Mouse (Mus musculus): ENCODE results near the gene Drd1.

Drd1 gene

GRCm38 (mm10) chr13:54073491-54073890 is 18.0 kb upstream of the Drd1 start:
- peak; percentile 50 for DNase-seq (ENCODE audit: low read depth, low spot score)

- DNase-seq (ENCODE audit: low read depth, low spot score): peak; percentile 5
These were observed 17.6 kb upstream of the Drd1 start for GRCm38 (mm10) chr13:54073066-54073465.

- DNase-seq (ENCODE audit: low read depth, low spot score): peak; percentile 15
These were observed 17.1 kb upstream of the Drd1 start for GRCm38 (mm10) chr13:54072526-54073057.

- DNase-seq (ENCODE audit: low read depth, low spot score): peak; percentile 89
These were observed 16.3 kb upstream of the Drd1 start, which contains the start of gene Sfxn1 for GRCm38 (mm10) chr13:54071606-54072331. TSS of gene Sfxn1 (plus strand) at chr13:54071869.

- peak; percentile 3 for DNase-seq (ENCODE audit: low read depth, low spot score)
These were observed 15.5 kb upstream of the Drd1 start for GRCm38 (mm10) chr13:54071011-54071410.

GRCm38 (mm10) chr13:54067617-54068166 is 12.2 kb upstream of the Drd1 start:
- DNase-seq (ENCODE audit: low read depth, low spot score): no peak

- DNase-seq (ENCODE audit: low read depth, low spot score): no peak
These were observed 10.7 kb upstream of the Drd1 start for GRCm38 (mm10) chr13:54066081-54066746.

- DNase-seq (ENCODE audit: low read depth, low spot score): peak; percentile 54
These were observed 7.8 kb upstream of the Drd1 start for GRCm38 (mm10) chr13:54063292-54063691.

- DNase-seq (ENCODE audit: low read depth, low spot score): no peak
These were observed 6.6 kb upstream of the Drd1 start for GRCm38 (mm10) chr13:54062068-54062467.

- DNase-seq (ENCODE audit: low read depth, low spot score): no peak
These were observed 543 bp downstream of the Drd1 start for GRCm38 (mm10) chr13:54054962-54055361.

- DNase-seq (ENCODE audit: low read depth, low spot score): no peak
These were observed 3.9 kb downstream of the Drd1 start for GRCm38 (mm10) chr13:54051641-54052040.

GRCm38 (mm10) chr13:54048679-54049352 is 6.7 kb downstream of the Drd1 start:
- DNase-seq (ENCODE audit: low read depth, low spot score): no peak

GRCm38 (mm10) chr13:54040256-54040655 is 15.2 kb downstream of the Drd1 start:
- DNase-seq (ENCODE audit: low read depth, low spot score): no peak

- DNase-seq (ENCODE audit: low read depth, low spot score): no peak
These were observed 17.6 kb downstream of the Drd1 start for GRCm38 (mm10) chr13:54037936-54038335.

- DNase-seq (ENCODE audit: low read depth, low spot score): peak; percentile 43
These were observed 20.0 kb downstream of the Drd1 start for GRCm38 (mm10) chr13:54035541-54035940.

- no peak for DNase-seq (ENCODE audit: low read depth, low spot score)
These were observed 21.9 kb downstream of the Drd1 start for GRCm38 (mm10) chr13:54033653-54034052.

GRCm38 (mm10) chr13:54027079-54027478 is 28.4 kb downstream of the Drd1 start:
- DNase-seq (ENCODE audit: low read depth, low spot score): no peak

GRCm38 (mm10) chr13:54023311-54023710 is 32.2 kb downstream of the Drd1 start:
- no peak for DNase-seq (ENCODE audit: low read depth, low spot score)

- DNase-seq (ENCODE audit: low read depth, low spot score): no peak
These were observed 46.8 kb downstream of the Drd1 start for GRCm38 (mm10) chr13:54008716-54009115.

All from CD4-positive, CD25-positive, alpha-beta regulatory T cell, adult 2 months (primary cell).